Mouse (Mus musculus): Measurements from ENCODE around the gene Ssr1. TPM values are rescaled to one million over a fixed set of nuclear protein-coding genes. Genes with fewer than 3 reads are reported as not detected.

The Ssr1 gene
- polyA plus RNA-seq, 1 experiment from 2014 or later = 97.9 TPM

- H3K27ac ChIP-seq (replicated peaks) = no peak overlapping the region
- peak overlapping the region; percentile 40 for H3K4me3 ChIP-seq
- WGBS = under 1% methylated on average over 12 of the region's 12 CpGs
- H3K9me3 ChIP-seq = no peaks in the 10 kb centered on the region
- 0 out of 2 replicates have a peak overlapping the region, but pooled peaks have one; percentile 17 for H3K9ac ChIP-seq (replicated peaks)
- peaks cover 26% of the 10 kb centered on the region for H3K27me3 ChIP-seq
- ATAC-seq (ENCODE audit: low FRiP score, low read depth) = peak; percentile 32; the same call in 1 of the 2 replicates
- H3K4me1 ChIP-seq = peaks cover 24% of the 10 kb centered on the region
- H3K36me3 ChIP-seq = no peaks in the 10 kb centered on the region
- H3K4me2 ChIP-seq (replicated peaks) = peak overlapping the region; percentile 52
Measured at GRCm38 (mm10) chr13:37963354-37964007, 30.5 kb downstream of the Ssr1 start.

GRCm38 (mm10) chr13:37962541-37962940, 31.5 kb downstream of the Ssr1 start:
- ATAC-seq (ENCODE audit: low FRiP score, low read depth) = no peak
- H3K4me3 ChIP-seq = no peak overlapping the region
- no peaks in the 10 kb centered on the region for H3K9me3 ChIP-seq
- H3K36me3 ChIP-seq = no peaks in the 10 kb centered on the region
- no peak overlapping the region for H3K9ac ChIP-seq (replicated peaks)
- peaks cover 26% of the 10 kb centered on the region for H3K27me3 ChIP-seq
- 91% methylated on average over 9 of the region's 9 CpGs for WGBS
- peaks cover 21% of the 10 kb centered on the region for H3K4me1 ChIP-seq
- no peak overlapping the region for H3K27ac ChIP-seq (replicated peaks)
- no peak overlapping the region for H3K4me2 ChIP-seq (replicated peaks)

DNA sequence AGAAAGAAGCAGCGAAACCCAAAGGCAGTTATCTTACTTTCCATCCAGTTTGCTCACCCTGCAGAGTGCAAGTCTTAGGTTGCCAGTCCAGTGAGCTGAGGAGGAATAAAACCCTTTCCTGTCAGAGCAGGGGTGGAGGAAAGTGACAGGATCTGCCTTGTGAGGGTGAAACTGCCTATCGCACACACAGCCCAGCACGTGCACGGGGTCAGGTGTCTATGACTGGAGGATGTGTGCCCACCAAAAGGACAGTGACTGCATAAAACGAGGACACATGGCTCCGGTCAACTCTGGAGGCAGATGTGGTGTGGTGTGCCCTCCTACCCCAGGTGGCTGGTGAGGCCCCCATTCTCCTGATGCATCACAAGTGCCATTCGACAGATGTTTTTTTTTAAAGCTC, 34.1 kb downstream of the Ssr1 start:
- Histone ChIP-seq H3K36me3 (no peaks in the 10 kb centered on the region), H3K4me3 (no peak overlapping the region), H3K27me3 (peaks cover 18% of the 10 kb centered on the region), H3K4me2 (replicated peaks) (no peak overlapping the region), H3K4me1 (peaks cover 12% of the 10 kb centered on the region), H3K9me3 (no peaks in the 10 kb centered on the region), H3K9ac (replicated peaks) (no peak overlapping the region), H3K27ac (replicated peaks) (no peak overlapping the region)
- ATAC-seq (ENCODE audit: low FRiP score, low read depth) = no peak
- 86% methylated on average over 7 of the region's 7 CpGs for WGBS

DNA sequence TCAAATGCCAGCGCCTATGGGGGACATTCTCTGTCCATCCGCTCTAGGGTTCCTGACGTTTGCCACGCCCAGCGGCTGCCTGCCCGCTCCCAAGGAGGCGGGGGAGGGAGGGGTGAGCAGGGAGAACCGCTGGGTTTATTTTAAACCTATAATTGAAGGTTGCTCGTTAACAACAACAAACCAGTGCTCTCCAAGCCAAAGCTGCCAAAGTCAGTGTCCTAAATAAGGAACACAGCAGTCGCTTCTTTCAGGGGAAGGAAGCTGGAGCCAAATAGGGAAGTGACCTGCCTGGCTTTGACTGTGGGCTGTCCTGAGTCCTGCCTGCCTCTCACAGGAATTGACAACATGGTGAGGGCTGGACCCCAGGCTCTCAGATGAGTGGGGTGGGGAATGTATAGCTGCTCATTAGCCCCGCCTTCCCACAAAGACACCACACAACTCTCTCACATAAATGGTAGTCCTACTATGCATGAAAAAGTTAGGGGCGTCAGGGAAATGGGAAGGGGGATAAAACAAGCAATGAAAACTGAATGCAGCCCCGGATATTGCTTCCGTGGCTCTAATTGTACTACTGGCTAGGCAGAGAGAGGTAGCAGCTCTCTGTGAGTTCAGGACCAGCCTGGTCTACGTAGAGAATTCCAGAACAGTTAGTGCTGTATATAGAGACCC, 34.6 kb downstream of the Ssr1 start:
- H3K27ac ChIP-seq (replicated peaks) = no peak overlapping the region
- peaks cover 9% of the 10 kb centered on the region for H3K4me1 ChIP-seq
- peaks cover 12% of the 10 kb centered on the region for H3K27me3 ChIP-seq
- H3K9me3 ChIP-seq = no peaks in the 10 kb centered on the region
- H3K9ac ChIP-seq (replicated peaks) = no peak overlapping the region
- no peak overlapping the region for H3K4me3 ChIP-seq
- 77% methylated on average over 15 of the region's 15 CpGs for WGBS
- ATAC-seq (ENCODE audit: low FRiP score, low read depth) = no peak
- H3K36me3 ChIP-seq = no peaks in the 10 kb centered on the region
- H3K4me2 ChIP-seq (replicated peaks) = no peak overlapping the region

- Histone ChIP-seq H3K36me3 (no peaks in the 10 kb centered on the region), H3K27ac (replicated peaks) (no peak overlapping the region), H3K4me1 (peaks cover 2% of the 10 kb centered on the region), H3K9ac (replicated peaks) (no peak overlapping the region), H3K4me2 (replicated peaks) (no peak overlapping the region), H3K27me3 (peaks cover 5% of the 10 kb centered on the region; the same call in 1 of the 2 replicates), H3K9me3 (no peaks in the 10 kb centered on the region), H3K4me3 (no peak overlapping the region)
- no peak for ATAC-seq (ENCODE audit: low FRiP score, low read depth)
- 91% methylated on average over 18 of the region's 18 CpGs for WGBS
Measured at GRCm38 (mm10) chr13:37958498-37959238, 35.3 kb downstream of the Ssr1 start.

GRCm38 (mm10) chr13:37954318-37954717, 39.7 kb downstream of the Ssr1 start:
- ATAC-seq (ENCODE audit: low FRiP score, low read depth) = no peak
- Histone ChIP-seq H3K27ac (replicated peaks) (no peak overlapping the region), H3K9me3 (no peaks in the 10 kb centered on the region), H3K36me3 (no peaks in the 10 kb centered on the region), H3K4me1 (no peaks in the 10 kb centered on the region), H3K4me2 (replicated peaks) (no peak overlapping the region), H3K27me3 (no peaks in the 10 kb centered on the region), H3K9ac (replicated peaks) (no peak overlapping the region), H3K4me3 (no peak overlapping the region)
- 75% methylated on average over 1 of the region's 1 CpGs for WGBS

- ATAC-seq (ENCODE audit: low FRiP score, low read depth) = no peak
- Histone ChIP-seq H3K9ac (replicated peaks) (no peak overlapping the region), H3K4me2 (replicated peaks) (no peak overlapping the region), H3K4me1 (no peaks in the 10 kb centered on the region), H3K4me3 (no peak overlapping the region), H3K9me3 (no peaks in the 10 kb centered on the region), H3K27me3 (no peaks in the 10 kb centered on the region), H3K36me3 (peaks cover 5% of the 10 kb centered on the region; the same call in 1 of the 2 replicates), H3K27ac (replicated peaks) (no peak overlapping the region)
- 89% methylated on average over 6 of the region's 6 CpGs for WGBS
Measured at GRCm38 (mm10) chr13:37952981-37953380, 41.0 kb downstream of the Ssr1 start.

DNA sequence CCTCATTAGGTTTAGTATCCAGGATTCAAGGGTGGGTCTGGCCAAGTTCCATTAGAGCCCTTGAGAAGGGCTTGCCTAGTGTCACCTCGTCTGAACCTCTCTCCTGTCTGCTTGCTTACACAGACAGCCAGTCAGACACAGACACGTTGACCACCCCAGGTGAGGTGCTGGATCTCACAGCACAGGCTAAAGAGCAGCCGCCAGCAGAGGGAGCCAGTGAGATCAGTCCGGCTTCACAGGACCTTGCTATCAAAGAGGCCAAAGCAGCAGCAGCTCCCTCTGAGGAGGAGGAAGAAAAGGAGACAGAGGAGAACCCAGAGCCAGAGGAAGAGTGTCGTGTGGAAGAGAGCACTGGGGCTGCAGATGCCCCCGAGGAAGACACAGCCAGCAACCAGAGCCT, 47.3 kb downstream of the Ssr1 start:
- Histone ChIP-seq H3K4me2 (replicated peaks) (no peak overlapping the region), H3K4me3 (no peak overlapping the region), H3K27ac (replicated peaks) (no peak overlapping the region), H3K36me3 (peaks cover 5% of the 10 kb centered on the region; the same call in 1 of the 2 replicates), H3K27me3 (no peaks in the 10 kb centered on the region), H3K4me1 (0 out of 2 replicates have a peak, but pooled peaks cover 2% of the 10 kb centered on the region), H3K9me3 (no peaks in the 10 kb centered on the region), H3K9ac (replicated peaks) (no peak overlapping the region)
- 17% methylated on average over 6 of the region's 6 CpGs for WGBS
- 0 out of 2 replicates have a peak, but pooled peaks have one; percentile 39 for ATAC-seq (ENCODE audit: low FRiP score, low read depth)

DNA sequence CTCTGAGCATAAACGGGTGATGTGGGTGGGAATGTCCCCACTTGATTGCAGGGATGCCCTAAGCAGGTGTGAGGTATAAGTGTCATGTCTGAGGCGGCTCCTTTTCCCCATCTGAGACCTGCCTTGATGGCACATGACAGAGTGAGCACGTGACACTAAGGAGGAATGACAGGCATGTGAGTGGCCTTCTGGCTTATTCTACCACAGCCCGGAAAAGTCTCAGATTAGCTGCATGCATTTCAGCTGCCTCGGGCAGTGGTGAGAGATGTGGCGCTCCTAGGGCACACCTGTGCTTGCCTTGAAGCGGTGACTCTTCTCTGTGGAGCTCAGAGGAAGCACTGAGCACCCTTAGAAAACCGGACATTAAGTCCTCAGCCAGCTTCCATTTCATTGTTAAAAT, 48.6 kb downstream of the Ssr1 start:
- no peak overlapping the region for H3K4me3 ChIP-seq
- no peaks in the 10 kb centered on the region for H3K27me3 ChIP-seq
- H3K4me2 ChIP-seq (replicated peaks) = no peak overlapping the region
- H3K4me1 ChIP-seq = 0 out of 2 replicates have a peak, but pooled peaks cover 4% of the 10 kb centered on the region
- H3K9me3 ChIP-seq = no peaks in the 10 kb centered on the region
- no peak overlapping the region for H3K9ac ChIP-seq (replicated peaks)
- WGBS = 75% methylated on average over 8 of the region's 8 CpGs
- H3K27ac ChIP-seq (replicated peaks) = no peak overlapping the region
- no peak for ATAC-seq (ENCODE audit: low FRiP score, low read depth)
- peaks cover 5% of the 10 kb centered on the region; the same call in 1 of the 2 replicates for H3K36me3 ChIP-seq

DNA sequence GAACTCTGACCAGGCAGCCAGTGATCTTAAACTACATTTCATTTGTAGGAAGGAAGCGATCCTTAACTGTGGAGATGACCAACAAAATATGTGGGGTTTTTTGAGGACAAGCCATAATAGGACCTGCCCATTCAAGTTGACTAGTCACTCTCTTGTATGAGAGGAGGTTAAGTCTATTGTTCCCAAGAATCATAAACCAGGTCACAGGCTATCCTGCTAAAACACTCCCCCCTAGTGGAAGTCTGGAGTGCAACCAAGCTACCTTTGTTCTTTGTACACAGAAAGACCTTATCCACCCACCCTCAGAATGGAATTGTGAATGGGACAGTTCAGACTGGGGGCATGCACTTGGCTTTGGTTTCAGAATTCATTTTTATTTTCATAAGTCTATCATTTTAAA, 49.7 kb downstream of the Ssr1 start:
- ATAC-seq (ENCODE audit: low FRiP score, low read depth) = no peak
- no peak overlapping the region for H3K27ac ChIP-seq (replicated peaks)
- H3K9me3 ChIP-seq = no peaks in the 10 kb centered on the region
- H3K9ac ChIP-seq (replicated peaks) = no peak overlapping the region
- H3K4me1 ChIP-seq = 0 out of 2 replicates have a peak, but pooled peaks cover 4% of the 10 kb centered on the region
- no peak overlapping the region for H3K4me3 ChIP-seq
- H3K27me3 ChIP-seq = no peaks in the 10 kb centered on the region
- H3K4me2 ChIP-seq (replicated peaks) = no peak overlapping the region
- 87% methylated on average over 1 of the region's 1 CpGs for WGBS
- peaks cover 5% of the 10 kb centered on the region; the same call in 1 of the 2 replicates for H3K36me3 ChIP-seq

GRCm38 (mm10) chr13:37943466-37943865, 50.6 kb downstream of the Ssr1 start:
- no peaks in the 10 kb centered on the region for H3K36me3 ChIP-seq
- no peak overlapping the region for H3K4me2 ChIP-seq (replicated peaks)
- H3K4me1 ChIP-seq = 0 out of 2 replicates have a peak, but pooled peaks cover 4% of the 10 kb centered on the region
- H3K27ac ChIP-seq (replicated peaks) = no peak overlapping the region
- 92% methylated on average over 3 of the region's 3 CpGs for WGBS
- no peak overlapping the region for H3K4me3 ChIP-seq
- no peaks in the 10 kb centered on the region for H3K9me3 ChIP-seq
- H3K9ac ChIP-seq (replicated peaks) = no peak overlapping the region
- ATAC-seq (ENCODE audit: low FRiP score, low read depth) = no peak
- no peaks in the 10 kb centered on the region for H3K27me3 ChIP-seq

GRCm38 (mm10) chr13:37942887-37943331, 51.1 kb downstream of the Ssr1 start:
- H3K9ac ChIP-seq (replicated peaks) = no peak overlapping the region
- no peak overlapping the region for H3K4me2 ChIP-seq (replicated peaks)
- no peaks in the 10 kb centered on the region for H3K9me3 ChIP-seq
- H3K4me1 ChIP-seq = 0 out of 2 replicates have a peak, but pooled peaks cover 4% of the 10 kb centered on the region
- no peaks in the 10 kb centered on the region for H3K27me3 ChIP-seq
- no peak overlapping the region for H3K27ac ChIP-seq (replicated peaks)
- ATAC-seq (ENCODE audit: low FRiP score, low read depth) = no peak
- H3K4me3 ChIP-seq = no peak overlapping the region
- 88% methylated on average over 4 of the region's 4 CpGs for WGBS
- no peaks in the 10 kb centered on the region for H3K36me3 ChIP-seq

All from midbrain, embryonic 12.5 days (tissue).